Mouse (Mus musculus): ENCODE data around the gene Glis1.
"Not testable (repeated sequence)": the region's sequence is repeated elsewhere in the genome, so short reads cannot be mapped to it uniquely, and the experiment has no call there.

The Glis1 gene

DNA sequence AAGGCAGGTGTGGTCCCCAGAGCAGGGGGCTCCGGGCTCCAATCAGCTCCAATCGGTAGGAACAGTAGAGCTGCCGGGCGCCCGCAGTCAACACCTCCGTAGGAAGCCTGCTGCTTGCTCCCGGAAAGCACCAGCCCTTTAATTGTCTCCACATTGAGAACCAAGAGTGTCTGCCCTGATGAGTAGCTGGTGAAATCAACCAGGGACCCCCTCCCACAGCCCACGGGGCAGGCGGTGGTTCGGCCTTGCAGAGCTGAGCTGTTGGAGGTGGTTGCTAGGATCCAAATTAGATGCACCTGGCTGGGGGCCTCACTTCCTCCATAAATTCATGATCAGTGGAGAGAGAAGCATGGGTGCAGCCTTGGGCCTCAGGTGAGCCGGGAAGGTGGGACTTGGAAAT lies 146.5 kb downstream of the Glis1 start:
- no peak for DNase-seq (ENCODE audit: low spot score)

DNA sequence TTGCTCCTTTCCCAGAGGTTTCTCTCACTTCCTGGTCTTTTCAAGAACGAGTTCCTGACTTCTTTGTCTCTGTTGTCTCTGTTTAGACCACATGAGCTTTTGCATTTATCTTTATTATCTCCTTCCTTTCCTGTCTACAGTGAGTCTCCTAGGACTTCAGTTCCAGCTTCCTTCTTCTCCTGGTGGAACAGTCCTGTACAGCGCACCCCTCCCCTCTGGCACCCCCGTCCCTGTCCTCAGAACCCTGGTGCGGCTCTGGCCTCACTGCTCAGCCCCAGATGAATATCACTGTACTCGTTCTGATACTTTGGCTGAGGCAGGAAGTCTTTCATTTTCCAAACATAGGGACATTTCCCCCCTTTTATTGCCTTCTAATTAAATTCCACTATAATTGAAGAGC lies 152.0 kb downstream of the Glis1 start:
- DNase-seq (ENCODE audit: low spot score), result no peak

DNA sequence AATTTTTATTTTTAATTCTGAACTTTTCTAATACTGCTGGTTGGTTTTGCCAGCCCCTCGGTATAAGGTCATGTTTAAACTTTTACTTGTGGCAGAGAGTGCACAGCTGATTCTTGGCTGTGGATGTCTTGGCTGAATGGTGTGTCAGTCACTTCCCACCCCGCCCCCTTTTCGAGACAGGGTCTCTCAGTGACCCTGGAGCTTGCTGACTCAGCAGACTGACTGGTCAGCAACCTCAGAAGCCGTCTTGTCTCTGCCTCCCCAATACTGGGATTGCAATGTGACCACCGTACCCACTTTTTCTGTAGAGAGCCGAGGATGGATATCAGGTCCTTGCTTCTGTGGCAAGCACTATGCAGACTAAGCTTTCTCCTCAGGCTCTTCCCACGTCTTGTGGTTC lies 154.2 kb downstream of the Glis1 start:
- no peak for DNase-seq (ENCODE audit: low spot score)

DNA sequence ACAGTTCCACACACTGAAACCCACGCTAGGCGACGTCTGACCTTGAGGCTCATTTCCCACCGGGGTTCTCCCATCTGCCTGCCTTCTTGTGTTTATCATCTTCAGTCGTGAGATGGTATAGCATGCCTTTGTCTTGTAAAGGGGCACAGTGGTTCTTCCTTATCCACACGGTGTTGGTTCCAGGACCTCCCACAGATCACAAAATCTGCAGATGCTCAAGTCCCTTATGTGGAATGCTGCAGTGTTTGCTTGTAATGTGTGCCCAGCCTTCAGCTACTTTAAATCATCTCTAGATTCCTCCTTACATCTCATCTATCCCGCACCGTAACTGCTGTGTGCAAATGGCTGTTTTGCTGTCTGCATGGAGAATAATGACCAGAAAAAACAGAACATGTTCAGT lies 154.7 kb downstream of the Glis1 start:
- DNase-seq (ENCODE audit: low spot score), result no peak

DNA sequence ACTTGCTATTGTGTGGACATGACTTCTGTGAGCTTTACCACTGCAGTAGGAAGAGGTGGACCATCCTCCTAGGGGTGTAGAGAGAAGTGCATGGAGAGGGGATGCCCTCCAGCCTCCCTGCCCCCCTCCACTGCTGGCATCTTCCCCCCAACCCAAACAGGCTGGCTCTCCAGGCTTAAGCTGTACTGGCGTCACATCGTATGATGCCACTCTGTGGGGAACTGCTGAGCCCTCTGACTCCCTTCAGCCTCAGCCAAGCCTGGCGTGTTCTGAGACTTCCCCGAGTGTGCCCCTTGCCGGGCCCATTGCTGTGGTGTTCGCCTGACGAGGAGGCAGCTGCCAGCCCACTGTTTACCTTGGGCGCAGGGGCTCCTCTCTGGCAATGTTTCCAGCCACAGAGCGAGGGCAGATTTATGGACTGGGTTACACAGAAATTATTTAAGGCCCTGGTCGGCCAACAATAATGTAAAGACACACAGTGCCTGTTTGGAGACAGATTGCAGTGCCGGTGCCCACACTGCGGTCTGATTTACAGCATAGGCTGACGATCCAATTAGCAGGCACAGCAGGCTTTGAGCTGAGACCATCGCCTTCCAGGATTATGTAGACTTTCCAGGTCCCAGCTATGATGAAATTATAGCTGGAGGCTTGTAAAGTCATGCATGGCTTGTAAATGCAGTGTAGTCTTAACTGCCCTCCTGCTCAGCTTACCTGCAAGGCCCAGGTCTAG lies 156.6 kb downstream of the Glis1 start:
- no peak for DNase-seq (ENCODE audit: low spot score)

DNA sequence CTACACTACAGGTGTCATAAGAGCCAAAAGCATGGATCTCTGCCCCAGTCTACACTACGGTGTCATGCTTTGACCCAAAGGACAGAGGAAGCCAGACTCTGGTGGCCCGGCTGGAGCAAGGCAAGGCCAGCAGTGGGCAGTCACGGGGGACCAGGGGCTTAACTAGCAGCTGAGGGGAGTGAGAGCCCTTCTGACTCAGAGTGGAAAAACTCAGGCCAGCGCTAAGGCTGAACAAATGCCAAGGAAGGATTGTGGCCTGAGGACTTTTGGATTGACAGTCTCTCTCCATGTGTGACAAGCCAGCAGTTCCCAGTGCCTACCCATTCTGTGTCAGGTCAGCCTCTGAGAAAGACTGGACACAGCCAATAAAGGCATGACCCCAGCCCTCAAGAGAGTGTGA lies 159.0 kb downstream of the Glis1 start:
- no peak for DNase-seq (ENCODE audit: low spot score)

DNA sequence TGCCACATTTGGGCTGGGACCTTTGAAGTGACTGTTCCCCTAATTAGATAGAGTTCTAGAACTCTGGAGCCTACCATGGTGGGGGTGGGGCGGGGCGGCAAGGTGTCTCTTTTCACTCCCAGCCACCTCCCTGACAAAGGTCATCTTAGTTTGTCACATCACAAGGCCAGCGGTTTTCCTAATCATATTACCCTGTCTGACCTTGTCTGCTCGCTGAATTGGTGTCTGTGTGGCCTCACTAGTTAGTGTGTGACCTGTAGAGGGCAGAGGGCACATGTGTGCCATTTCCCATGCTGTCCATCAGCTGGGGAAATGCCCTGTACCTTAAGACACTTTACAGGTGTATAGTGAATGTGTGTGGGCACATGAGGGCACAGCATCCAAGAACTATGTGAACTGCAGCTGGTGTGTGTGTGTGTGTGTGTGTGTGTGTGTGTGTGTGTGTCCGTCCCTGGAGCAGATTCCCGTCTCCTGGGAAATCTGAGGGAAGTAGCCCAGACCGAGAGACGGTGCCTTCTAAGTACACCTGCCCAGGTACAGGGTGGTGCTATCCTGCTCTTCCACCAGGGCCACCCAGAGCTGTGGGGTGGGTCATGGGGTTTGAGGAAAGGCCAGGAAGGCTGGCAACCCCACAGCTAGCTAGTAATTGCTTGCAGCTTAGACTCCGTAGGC lies 163.0 kb downstream of the Glis1 start:
- DNase-seq (ENCODE audit: low spot score), result peak; percentile 68

DNA sequence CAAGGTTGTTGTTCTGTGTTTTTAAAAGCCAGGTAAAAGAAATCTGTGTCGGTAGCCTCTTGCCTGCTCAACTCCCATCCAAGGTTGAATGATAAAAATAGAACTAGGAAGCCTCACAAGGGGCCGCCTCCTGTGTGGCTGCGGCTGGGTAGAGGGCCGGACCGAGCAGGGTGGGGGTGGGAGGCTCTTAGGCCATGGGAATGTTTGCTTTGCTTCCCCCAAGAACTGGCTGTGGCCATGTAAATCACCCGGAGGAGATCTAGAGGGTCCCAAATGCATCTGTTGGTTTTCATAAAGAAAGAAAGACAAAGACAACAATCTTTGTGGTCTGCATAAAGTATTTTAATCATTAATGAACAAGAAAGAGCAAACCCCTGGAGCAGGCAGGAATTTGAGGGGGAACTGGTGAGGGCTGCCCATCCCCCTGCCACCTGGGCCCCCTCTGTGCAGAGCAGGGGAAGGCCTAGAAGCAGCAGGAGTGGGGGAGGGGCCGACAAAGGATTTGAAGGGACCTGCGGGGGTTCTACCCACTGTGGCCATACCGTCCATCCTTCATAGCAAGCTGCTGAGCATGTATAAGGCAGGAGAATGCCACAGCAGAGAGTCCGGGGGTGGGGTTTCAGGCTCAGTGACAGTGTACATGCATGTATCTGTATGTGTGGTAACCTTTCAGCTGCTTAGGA lies 163.6 kb downstream of the Glis1 start:
- no peak for DNase-seq (ENCODE audit: low spot score)

DNA sequence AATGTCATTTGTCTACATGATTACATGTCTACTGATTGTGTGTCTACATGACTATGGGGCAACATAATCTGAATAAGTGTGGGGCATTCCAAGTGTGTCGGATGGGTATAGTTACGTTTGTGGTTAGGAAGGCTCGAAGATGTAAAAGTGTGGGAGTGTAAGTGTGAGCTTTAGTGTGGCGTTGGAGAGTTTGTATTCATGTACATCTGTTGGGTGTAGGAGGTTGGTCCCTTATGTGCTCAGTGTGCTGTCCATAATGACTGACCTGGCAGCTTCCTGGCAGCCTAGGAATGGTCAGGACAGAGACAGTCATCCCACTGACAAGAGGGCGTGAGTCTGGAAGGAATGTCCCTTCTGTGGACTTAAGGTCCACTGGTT lies 164.2 kb downstream of the Glis1 start:
- not testable (repeated sequence) for DNase-seq (ENCODE audit: low spot score)

DNA sequence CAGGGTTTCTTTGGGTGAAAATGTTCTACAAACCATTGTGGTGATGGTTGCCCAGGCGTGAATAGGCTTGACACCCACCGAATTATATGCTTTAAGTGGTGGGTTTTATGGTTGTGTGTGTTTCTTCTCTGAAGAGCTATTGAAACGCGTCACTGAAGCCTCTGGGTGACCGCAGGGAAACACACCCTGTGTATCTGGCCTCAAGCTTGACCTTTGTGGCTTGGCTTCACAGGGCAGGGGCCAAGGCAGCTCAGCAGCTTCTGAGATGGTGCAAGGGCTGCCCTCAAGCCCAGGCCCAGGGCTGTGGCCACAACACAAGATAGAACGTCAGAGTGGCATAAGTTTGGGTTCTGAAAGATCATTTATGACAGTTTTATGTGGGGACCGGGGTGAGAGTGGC lies 167.9 kb downstream of the Glis1 start:
- no peak for DNase-seq (ENCODE audit: low spot score)

DNA sequence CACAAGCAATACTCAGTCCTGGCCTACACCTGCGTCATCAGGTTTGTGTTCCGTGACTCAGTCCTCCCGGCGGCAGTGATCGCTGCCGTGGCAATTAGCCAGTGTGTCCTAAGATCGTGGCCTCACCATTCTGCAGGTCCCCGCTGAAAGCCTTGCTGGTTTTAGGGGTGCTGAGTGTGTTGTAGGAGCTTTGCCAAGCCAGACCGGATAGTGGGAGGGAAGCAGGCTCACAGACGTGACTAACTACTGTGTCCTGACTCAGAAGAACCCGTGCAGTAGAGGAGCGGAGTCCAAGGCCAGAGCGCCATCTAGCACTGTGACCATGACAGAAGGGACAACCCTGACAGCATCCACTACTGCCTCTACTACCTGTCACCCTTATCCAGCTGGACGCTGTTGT lies 168.4 kb downstream of the Glis1 start:
- DNase-seq (ENCODE audit: low spot score), result no peak

DNA sequence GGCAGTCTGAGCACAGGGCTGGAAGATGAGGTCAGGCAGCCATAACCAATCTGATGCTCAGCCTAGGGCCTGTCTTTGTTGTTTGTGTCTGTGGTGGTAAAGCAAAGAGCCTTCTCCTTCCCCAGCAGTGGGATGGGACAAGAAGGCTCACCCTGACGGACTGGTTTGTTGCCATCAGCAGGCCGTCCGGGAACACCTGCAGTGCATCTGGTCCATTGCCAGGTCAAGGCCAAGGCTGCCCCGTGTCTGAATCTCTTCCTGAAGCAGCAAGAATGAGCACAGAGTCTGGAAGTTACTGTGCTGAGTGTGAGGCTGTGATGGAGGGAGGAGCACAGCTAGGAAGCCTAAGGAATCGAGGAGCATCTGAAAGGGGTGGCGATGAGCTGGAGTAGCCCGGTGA lies 168.8 kb downstream of the Glis1 start:
- DNase-seq (ENCODE audit: low spot score), result no peak

DNA sequence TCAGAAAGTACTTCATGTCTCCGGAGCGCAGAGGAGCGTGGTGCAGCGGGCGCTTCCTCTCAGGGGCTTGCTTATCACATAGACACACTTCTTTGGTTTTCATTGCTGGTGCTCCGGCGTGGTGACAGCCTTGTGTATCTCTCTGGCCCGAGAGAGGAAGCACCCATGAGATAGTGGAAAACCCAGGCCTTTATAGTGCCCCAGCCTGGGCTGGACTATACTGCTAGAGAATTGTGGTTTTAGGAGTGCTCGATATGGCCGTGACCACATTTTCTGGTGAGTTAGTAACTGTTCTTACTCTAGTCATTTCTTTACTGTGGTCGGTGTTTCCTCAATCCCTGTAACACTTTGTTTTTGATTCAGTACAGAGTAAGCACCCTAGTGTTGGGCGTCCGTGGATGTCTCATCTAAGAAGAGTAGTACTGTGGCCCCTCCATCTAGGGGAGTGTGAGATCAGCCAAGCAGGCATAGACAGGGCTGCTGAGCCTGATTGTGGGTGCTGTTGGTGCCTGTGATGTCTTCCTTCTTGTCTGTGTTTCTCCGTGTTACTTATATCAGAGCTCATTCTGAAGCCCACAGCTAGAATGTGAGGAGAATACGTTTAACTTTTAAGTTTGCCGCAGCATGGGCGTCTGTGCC lies 171.7 kb downstream of the Glis1 start:
- DNase-seq (ENCODE audit: low spot score), result no peak

DNA sequence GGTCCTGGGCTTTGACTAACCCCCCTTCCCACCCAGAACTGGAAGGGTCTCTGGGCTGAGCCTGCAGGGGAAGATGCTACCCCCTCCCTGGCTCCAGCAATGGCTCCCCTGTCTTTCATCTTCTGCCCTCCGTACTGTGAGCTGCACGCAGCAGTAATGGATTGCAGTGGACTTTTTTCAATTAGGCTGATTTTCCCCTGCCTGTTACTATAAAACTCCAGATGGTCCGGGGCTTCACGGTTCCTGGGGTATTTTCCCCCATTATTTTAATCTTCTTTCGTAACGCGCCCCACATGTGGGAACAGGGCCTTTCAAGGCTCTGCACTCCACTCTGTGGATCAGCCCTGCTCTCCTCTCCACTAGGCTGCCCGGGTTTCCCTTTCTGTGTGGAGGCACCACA lies 175.4 kb downstream of the Glis1 start:
- DNase-seq (ENCODE audit: low spot score), result no peak

DNA sequence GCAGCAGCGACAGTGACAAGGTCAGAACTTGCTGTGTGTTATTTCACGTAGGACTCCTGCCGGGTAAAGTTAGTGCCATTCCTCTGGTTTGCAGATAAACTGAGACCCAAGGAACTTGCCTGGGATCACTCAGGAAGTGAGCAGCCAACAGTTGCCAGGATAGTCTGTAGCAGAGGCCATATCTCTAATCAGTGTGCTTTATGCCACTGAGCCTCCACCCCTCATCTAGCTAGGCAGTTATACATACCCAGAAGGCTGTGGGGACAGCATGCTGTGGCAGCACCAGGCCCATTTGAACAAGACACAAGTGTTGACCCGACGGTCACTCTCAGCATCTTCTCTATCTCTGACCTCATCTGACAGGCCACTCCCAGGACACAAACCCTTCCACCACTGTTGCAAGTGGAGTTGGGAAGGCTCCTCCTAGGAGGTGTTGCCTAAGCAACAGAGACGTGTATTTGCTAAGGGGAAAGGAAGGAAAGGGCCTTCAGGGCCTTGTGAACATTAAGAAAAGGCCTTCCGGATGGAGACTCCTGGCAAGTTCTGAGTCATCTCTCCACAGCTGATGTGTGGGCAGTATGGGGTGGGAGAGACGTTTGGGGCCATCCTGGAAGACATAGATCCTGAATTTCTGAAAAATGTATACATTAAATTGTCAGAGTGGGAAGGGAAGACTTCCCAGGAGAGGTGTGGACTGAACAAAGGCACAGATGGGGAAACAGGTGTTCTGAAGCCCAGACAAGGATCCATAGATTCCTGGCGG lies 177.7 kb downstream of the Glis1 start:
- DNase-seq (ENCODE audit: low spot score), result no peak

DNA sequence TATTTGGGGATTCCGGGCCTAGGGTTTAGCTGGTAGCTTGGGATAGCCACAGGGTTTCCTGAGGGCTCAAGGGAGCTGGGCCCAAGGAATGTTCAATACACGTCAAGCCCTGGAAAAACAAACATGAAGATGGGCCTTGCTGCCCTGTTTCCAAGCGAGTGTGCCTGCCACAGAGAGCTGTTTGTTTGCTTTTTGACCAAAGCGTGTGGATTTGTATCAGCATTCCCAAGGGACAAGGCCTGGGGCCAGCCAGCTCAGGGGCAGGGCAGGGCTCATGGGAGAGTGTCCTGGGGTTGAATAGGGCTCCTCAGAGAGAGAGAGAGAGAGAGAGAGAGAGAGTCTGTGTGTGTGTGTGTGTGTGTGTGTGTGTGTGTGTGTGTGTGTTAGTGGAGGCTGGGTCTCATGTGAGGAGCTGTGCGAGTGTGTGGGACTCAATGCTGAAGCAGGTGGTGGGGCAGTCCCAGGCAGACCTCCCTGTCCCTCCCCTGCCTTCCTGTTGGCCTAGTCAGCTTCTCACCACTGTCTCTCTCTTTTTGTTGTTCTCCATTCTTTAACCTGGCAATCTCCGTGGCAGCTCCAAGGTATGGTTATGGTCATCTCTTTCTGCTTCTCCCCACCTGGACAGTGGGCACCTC lies 183.3 kb downstream of the Glis1 start:
- DNase-seq (ENCODE audit: low spot score), result no peak

DNA sequence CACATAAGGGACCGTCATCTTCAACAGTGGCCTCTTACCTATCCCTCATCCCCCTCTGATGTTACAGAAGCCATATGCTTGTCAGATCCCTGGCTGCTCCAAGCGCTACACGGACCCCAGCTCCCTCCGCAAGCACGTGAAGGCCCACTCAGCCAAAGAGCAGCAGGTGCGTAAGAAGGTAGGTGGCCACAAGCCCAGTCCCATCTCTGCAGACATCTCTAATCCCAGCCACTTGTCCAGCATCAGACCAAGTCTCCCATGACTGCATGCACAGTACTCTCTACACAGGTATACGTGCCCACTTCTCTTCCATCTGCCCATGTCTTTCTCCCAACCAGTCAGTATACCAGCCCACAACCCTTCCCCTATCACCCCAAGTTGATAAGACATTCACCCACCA lies 185.1 kb downstream of the Glis1 start:
- no peak for DNase-seq (ENCODE audit: low spot score)

DNA sequence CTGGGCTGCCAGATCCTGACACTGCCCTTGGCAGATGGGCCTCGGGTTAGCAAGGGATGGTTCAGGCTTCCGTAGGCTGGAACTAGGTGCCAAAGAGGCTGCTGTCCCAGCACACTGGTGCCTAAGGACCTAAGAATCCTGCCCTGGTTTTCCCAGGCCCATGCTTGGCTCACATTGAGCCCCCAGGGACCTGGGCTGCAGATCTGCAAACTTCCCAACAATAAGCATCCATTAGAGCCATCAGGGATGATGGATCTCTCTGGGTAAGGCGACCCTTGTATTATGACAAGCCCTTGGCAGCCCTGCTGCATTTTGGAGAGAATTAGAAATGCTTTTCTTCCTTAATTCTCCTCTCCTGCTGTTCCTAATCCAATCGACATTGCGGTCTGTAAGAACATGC lies 187.0 kb downstream of the Glis1 start:
- no peak for DNase-seq (ENCODE audit: low spot score)

DNA sequence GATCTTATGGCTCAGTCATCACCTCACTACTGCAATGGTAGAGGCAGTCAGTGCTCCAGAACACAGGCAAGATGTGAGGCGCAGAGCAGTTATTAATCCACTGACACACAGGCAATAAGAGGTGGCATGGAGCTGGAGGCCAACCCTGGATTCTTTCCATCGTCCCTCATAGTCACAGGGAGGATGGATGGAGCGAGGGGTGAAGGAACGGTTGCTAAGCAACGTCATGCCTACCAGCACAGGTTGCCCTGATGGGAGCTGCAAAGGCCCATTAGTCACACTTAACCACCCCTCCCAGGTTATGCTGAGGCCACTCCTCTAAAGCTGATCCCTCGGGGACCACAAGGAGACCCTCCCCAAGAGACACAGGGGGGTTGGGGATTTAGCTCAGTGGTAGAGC lies 187.9 kb downstream of the Glis1 start:
- DNase-seq (ENCODE audit: low spot score), result no peak

DNA sequence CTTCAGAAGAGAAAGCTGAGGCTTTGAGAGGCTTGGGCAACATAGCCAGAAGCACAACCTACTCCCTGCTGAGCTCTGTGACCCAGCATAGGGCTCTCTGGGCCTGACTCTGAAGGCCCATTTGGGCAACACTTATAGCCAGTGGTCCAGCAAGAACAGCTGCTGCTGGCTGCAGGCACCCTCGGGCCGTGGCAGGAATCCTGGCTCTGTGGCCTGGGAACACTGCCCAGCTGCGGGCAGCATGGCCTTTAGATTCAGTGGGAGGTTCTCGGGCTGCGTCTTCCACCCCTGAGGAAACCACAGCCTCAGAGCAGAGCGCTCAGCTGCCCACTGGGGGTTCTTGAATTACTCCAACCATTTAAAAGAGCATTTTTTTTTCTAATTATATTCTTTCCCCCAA lies 189.5 kb downstream of the Glis1 start:
- DNase-seq (ENCODE audit: low spot score), result no peak

DNA sequence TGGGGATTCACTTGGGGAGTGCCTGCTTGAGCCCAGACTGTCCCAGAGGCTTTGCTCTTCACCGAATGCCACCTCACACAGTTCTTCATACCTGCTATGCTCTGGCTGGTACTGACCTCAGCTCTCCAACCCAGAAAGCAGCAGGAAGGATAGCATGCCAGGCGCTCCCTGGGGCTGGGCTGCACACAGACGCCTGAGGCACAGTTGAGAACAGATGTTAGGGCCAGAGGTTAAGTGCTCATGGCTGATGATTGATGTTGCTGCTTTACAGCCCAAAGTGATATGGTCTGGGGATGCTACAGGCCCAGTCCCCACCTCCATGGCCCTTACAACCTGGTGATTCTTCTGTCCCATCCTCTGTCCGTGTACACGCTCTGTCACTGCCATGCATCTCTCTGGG lies 190.6 kb downstream of the Glis1 start:
- peak; percentile 80 for DNase-seq (ENCODE audit: low spot score)

DNA sequence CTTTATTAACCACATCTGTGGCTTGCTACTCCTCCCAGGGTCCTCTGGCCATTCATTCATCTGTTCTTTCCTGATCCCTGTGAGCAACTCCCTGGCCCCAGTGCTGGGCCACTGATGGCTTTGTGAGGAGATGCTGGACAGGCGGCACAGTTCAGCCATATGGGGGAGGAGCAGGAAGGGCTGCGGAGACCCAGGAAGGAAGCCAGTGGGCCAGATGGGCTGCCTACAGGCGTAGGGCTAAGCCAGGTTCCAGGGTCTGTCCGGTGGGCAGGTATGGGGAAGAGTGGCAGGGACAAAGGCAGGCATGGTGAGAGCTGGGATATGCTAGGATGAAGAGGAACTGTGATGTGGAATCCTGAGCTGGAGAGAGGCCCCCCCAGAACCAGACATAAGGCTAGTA lies 193.8 kb downstream of the Glis1 start:
- no peak for DNase-seq (ENCODE audit: low spot score)

All from embryo, embryonic 10 days (tissue).